Mouse (Mus musculus) heart, embryonic 14.5 days (tissue): ENCODE measurements around the gene Dapk2. TPM values are rescaled to one million over a fixed set of nuclear protein-coding genes. Genes with fewer than 3 reads are reported as not detected.

Experiments
- ATAC-seq: fragments of 200-750 bp; cut with Nextera tagmentation; 2 replicates; pipeline ENCODE4 v1.8.0; 2017; ENCODE audit warnings: low read depth, moderate TSS enrichment; ENCODE audit not compliant: insufficient number of reproducible peaks, insufficient read depth, low FRiP score
- H3K27ac ChIP-seq, 2 experiments: fragments of 200-500 bp in 1 of 2; fragments of 300-500 bp in 1 of 2; sonication (generic) in 1 of 2; replicated peaks in 1 of 2; 2 replicates each; pipeline ENCODE4 v1.5.1; 2012 to 2014; ENCODE audit warnings: low read depth in 2 of 2, low read length in 2 of 2, control low read depth in 1 of 2, mild to moderate bottlenecking in 1 of 2, mixed read lengths in 1 of 2; ENCODE audit not compliant: control insufficient read depth in 1 of 2, insufficient read depth in 1 of 2
- H3K27me3 ChIP-seq: fragments of 300-500 bp; sonication (generic); 2 replicates; pipeline ENCODE4 v1.6.1; 2014; ENCODE audit warnings: mild to moderate bottlenecking, low read length, control low read depth; ENCODE audit not compliant: control insufficient read depth, insufficient read depth
- H3K36me3 ChIP-seq: fragments of 300-500 bp; sonication (generic); 2 replicates; pipeline ENCODE4 v1.6.1; 2014; ENCODE audit warnings: mild to moderate bottlenecking, control low read depth, low read length, mixed read lengths; ENCODE audit not compliant: control insufficient read depth, insufficient read depth
- H3K4me1 ChIP-seq, 2 experiments: fragments of 200-500 bp in 1 of 2; fragments of 300-500 bp in 1 of 2; sonication (generic) in 1 of 2; 2 replicates each; pipeline ENCODE4 v1.6.1; 2012 to 2014; ENCODE audit warnings: low read length in 2 of 2, control low read depth in 1 of 2, mixed read lengths in 1 of 2; ENCODE audit not compliant: control insufficient read depth in 2 of 2, insufficient read depth in 2 of 2
- H3K4me2 ChIP-seq: fragments of 300-500 bp; sonication (generic); 2 replicates; pipeline ENCODE4 v1.6.1; 2014; ENCODE audit warnings: mild to moderate bottlenecking, low read length
- H3K4me3 ChIP-seq, 2 experiments: fragments of 200-500 bp in 1 of 2; fragments of 300-500 bp in 1 of 2; sonication (generic) in 1 of 2; 2 replicates each; pipeline ENCODE4 v1.5.1; 2012 to 2014; ENCODE audit warnings: low read length in 2 of 2, mild to moderate bottlenecking in 2 of 2, control low read depth in 1 of 2, low read depth in 1 of 2, moderate library complexity in 1 of 2; ENCODE audit not compliant: control insufficient read depth in 1 of 2, insufficient read depth in 1 of 2
- H3K9ac ChIP-seq: fragments of 300-500 bp; sonication (generic); 2 replicates; pipeline ENCODE4 v1.6.1; 2014; ENCODE audit warnings: mild to moderate bottlenecking, low read length
- H3K9me3 ChIP-seq: fragments of 300-500 bp; sonication (generic); 2 replicates; pipeline ENCODE4 v1.6.1; 2016; ENCODE audit warnings: low read length, control low read depth; ENCODE audit not compliant: control insufficient read depth
- WGBS: fragments of 180-500 bp; shearing (Covaris S2); extraction: QIAGEN DNeasy Blood & Tissue Kit; methylation state at CpG from one replicate; pipeline ENCODE4 v1.1.7; 2014; 5-methylcytosine and 5-hydroxymethylcytosine counted together
- polyA plus RNA-seq: library from polyadenylated mRNA; unstranded; fragments of >200 nt; fragmentation: Nextera tagmentation; extraction: Ambion mirVana; gene quantifications from 2 replicates; pipeline ENCODE4 v1.2.1, GENCODE M21; 2014

Dapk2 gene
- polyA plus RNA-seq, 1 experiment from 2014 or later: 4.8 TPM

DNA sequence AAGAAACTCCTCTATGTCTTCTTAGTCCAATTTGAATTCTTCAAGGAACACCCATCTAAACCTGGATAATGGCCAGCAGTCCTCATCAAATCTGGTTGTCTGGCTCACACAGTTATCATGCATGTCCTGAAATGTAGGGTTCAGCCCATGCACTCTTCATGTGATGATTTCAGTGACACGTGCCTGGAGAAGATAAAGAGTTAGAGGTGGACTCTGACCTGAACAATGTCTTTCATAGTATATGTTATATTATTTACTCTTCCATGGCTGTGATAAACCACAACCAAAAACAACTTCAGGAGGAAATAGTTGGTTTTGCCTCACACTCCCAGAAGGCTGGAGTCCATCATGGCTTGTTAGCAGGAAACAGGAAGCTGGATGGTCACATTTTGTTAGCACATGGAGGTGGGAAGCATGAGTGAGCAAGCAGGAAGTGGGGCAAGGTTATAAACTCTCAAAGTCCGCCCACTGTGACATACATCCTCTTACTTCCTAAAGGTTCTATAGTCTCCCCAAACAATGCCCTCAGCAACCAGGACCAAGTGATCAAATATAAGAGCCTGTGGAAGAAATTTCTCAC is 142.5 kb downstream of the Dapk2 start:
- H3K9me3 ChIP-seq: peaks cover 5% of the 10 kb centered on the region; the same call in 1 of the 2 replicates
- 65% methylated on average over 2 of the region's 2 CpGs for WGBS
- ATAC-seq: no peak
- no peak overlapping the region for H3K4me2 ChIP-seq
- H3K36me3 ChIP-seq: no peaks in the 10 kb centered on the region
- no peaks in the 10 kb centered on the region for H3K27me3 ChIP-seq
- peaks cover 0 to 3% of the 10 kb centered on the region in 2 experiments; a peak in 2 of 4 replicates for H3K4me1 ChIP-seq
- H3K27ac ChIP-seq: no peak overlapping the region
- H3K9ac ChIP-seq: no peak overlapping the region
- H3K4me3 ChIP-seq: no peak overlapping the region

DNA sequence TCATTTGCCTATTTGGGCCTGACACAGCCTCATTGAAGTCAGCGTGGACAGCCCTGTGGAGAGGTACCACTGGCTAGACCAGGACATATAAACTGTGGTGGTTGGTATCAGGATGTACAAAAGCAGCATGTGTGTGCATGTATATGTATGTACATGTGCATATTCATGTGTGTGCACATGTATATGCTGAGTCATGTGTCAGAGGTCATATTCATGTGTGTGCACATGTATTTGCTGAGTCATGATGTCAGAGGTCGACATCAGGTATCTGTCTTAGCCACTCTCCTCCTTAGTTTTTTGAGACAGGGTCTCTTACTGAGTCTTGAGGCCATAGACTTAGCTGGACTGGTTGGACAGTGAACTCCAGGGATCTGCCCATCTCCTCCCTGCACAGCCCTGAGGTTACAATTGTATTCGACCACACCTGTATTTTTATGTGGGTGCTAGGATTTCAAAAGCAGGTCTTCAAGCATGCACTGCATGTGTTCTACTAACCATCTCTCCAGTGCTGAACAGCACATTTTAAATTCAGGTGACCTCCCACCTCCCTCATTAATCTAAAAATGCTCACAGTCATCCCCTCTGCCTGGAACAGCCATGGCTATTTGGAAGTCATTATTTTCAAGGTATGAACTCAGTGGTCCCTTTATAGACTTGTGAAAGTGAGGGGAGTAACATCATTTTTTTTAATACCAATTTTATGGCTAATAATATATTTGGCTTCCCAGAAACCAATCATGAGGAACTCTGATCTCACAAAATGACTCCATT is 146.5 kb downstream of the Dapk2 start:
- H3K27me3 ChIP-seq: peaks cover 4% of the 10 kb centered on the region; the same call in 1 of the 2 replicates
- H3K4me1 ChIP-seq: no peaks in the 10 kb centered on the region
- no peaks in the 10 kb centered on the region for H3K36me3 ChIP-seq
- peak overlapping the region; percentile 58 for H3K4me2 ChIP-seq
- no peak overlapping the region for H3K27ac ChIP-seq
- 93% methylated on average over 3 of the region's 3 CpGs for WGBS
- no peak overlapping the region for H3K9ac ChIP-seq
- H3K4me3 ChIP-seq: no peak overlapping the region; a peak in 1 of 4 replicates
- H3K9me3 ChIP-seq: no peaks in the 10 kb centered on the region
- ATAC-seq: no peak

DNA sequence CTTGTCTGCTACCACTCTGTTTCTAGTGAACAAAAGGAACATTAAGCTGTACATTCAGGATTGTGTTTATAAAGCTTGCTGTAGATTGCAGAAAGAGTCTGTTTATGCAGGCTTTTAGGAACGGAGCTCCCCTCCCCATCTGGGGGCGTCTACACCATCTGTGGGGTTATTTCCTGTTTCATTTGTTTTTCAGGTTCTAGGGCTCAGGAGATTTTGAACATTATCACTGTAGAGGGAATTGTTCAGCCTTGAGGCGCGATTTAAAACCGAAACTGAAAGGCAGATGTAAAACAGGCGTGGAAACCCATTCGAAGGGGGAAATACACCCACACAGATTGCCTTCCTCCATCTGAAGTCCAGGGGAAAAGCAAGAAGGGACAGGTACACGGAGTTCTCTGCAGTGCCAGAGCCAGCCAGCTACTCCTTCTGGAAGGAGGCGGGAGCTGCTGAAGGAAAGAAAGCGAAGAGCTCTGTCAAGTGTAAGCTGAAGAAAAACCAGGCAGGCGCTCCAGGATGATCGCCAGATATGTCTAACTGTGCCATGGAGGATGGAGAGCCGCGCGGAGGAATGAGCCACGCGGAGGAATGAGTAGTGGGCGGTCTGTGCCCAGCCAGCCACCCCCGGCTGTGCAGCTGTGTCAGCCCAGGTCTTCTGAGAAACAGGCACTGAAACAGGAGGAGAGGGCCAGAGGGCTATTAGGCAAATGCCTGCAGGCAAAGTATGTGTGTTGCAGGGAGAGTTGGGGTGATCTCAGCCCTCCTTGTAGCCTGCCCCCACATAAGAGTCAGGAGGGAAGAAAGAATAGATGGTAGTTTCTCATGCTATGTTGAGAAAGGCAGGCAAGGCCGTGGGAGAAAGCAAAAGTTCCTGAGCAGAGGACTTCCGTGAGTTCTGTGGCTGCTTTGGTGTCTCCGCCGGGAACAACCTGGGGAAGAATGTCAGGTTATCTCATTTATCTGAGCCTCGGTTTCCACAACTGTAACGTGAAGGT is 147.4 kb downstream of the Dapk2 start:
- peak overlapping the region; percentile 58 for H3K4me2 ChIP-seq
- no peaks in the 10 kb centered on the region for H3K36me3 ChIP-seq
- H3K27me3 ChIP-seq: peaks cover 4% of the 10 kb centered on the region; the same call in 1 of the 2 replicates
- no peak for ATAC-seq
- no peaks in the 10 kb centered on the region for H3K4me1 ChIP-seq
- no peak overlapping the region for H3K27ac ChIP-seq
- peak overlapping the region; percentile 23 to 33 for H3K4me3 ChIP-seq
- H3K9me3 ChIP-seq: no peaks in the 10 kb centered on the region
- H3K9ac ChIP-seq: no peak overlapping the region
- 33% methylated on average over 25 of the region's 25 CpGs for WGBS

GRCm38 (mm10) chr9:66306414-66306813 is 148.4 kb downstream of the Dapk2 start:
- no peak for ATAC-seq
- WGBS: 75% methylated on average over 3 of the region's 3 CpGs
- Histone ChIP-seq H3K36me3 (no peaks in the 10 kb centered on the region), H3K4me3 (no peak overlapping the region), H3K9me3 (no peaks in the 10 kb centered on the region), H3K4me2 (no peak overlapping the region), H3K27ac (no peak overlapping the region), H3K9ac (no peak overlapping the region), H3K27me3 (peaks cover 4% of the 10 kb centered on the region; the same call in 1 of the 2 replicates), H3K4me1 (no peaks in the 10 kb centered on the region)

DNA sequence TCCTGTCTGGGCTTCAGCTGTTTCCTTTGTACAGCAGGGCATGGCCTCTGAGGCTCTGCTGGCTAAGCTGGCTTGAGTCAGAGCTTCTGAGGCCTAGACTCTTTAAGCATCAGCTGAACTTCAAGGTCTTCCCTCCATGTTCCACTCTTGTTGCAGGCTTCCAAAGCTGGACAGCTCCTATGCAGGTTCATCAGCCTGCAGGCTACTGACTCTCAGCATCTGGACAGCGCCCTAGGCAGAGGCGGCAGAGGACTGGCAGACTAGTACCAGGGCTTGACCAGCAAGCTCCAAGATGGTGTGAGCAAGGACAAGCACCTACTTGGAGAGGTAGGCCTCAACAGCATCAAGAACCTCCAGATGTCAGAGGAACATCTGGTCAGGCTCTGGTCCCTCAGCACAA is 149.3 kb downstream of the Dapk2 start:
- Histone ChIP-seq H3K36me3 (no peaks in the 10 kb centered on the region), H3K4me1 (no peaks in the 10 kb centered on the region), H3K9ac (no peak overlapping the region), H3K9me3 (no peaks in the 10 kb centered on the region), H3K27ac (no peak overlapping the region), H3K4me3 (no peak overlapping the region), H3K4me2 (no peak overlapping the region), H3K27me3 (peaks cover 4% of the 10 kb centered on the region; the same call in 1 of the 2 replicates)
- no peak for ATAC-seq
- 13% methylated on average over 2 of the region's 2 CpGs for WGBS

- WGBS: 54% methylated on average over 4 of the region's 4 CpGs
- H3K9me3 ChIP-seq: no peaks in the 10 kb centered on the region
- H3K4me2 ChIP-seq: no peak overlapping the region
- no peak overlapping the region for H3K9ac ChIP-seq
- no peak for ATAC-seq
- peaks cover 4% of the 10 kb centered on the region; the same call in 1 of the 2 replicates for H3K27me3 ChIP-seq
- H3K4me3 ChIP-seq: no peak overlapping the region
- H3K27ac ChIP-seq: no peak overlapping the region
- H3K4me1 ChIP-seq: no peaks in the 10 kb centered on the region
- H3K36me3 ChIP-seq: no peaks in the 10 kb centered on the region
Observed at GRCm38 (mm10) chr9:66308741-66309140, 150.7 kb downstream of the Dapk2 start.

DNA sequence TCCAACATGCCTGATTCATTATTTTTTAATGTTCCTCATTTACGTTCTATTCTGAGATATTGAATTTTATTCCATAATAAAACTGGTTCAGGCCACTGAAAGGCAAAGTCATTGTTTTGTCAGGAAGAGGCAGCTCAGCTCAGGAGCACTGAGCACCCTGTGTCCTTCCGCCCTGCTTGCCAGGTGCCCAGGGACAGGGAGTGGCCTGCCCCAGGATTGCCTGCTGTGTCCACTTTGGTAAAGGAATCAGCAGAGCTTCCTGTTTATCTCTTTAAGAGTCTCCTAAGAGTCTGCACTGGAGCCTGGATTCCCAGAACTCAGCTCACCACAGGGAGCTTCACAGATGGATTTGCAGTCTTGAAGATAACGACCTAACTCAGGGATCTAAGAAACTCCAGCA is 153.4 kb downstream of the Dapk2 start:
- no peak overlapping the region for H3K4me3 ChIP-seq
- no peak overlapping the region for H3K27ac ChIP-seq
- no peak overlapping the region for H3K9ac ChIP-seq
- peaks cover 1% of the 10 kb centered on the region; the same call in 1 of the 2 replicates for H3K27me3 ChIP-seq
- 34% methylated on average over 3 of the region's 3 CpGs for WGBS
- H3K4me2 ChIP-seq: no peak overlapping the region
- no peak for ATAC-seq
- no peaks in the 10 kb centered on the region for H3K9me3 ChIP-seq
- H3K36me3 ChIP-seq: no peaks in the 10 kb centered on the region
- H3K4me1 ChIP-seq: no peaks in the 10 kb centered on the region
